Mouse (Mus musculus): ENCODE measurements at regions not wholly inside any gene's neighbourhood (a gene's known extent, or its start where the extent isn't known, plus 50 kb on each side); places are given as distances from the start of the nearest gene placed in this dataset.

DNA sequence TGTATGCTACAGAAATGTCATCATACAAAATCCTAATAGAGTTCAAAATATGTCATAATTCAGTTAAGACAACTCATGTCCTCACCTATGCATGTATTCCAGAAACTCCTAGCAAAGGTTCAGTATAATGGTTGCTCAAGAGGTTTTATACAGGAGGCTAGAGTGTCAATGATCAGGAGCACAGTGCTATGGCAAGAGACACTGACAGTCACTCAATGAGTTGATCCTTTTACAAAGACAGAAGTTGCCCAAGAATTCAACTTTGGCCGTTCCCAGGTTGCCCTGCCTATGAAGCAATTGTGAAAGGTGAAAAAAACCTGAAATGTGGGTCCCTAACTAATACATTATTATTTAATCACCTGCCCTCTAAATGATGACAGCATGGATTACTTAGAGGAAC, 850.5 kb downstream of the Efna5 start:
- no peaks in the 10 kb centered on the region for H3K4me1 ChIP-seq (ENCODE audit: insufficient read depth)
- WGBS (ENCODE audit: insufficient replicate concordance): 71% methylated on average over 1 of the region's 1 CpGs
- DNase-seq: no peak

More for the DNA sequence above, 850.5 kb downstream of the Efna5 start:
- Histone ChIP-seq H3K4me2 (ENCODE audit: low read depth, low read length) (no peak overlapping the region), H3K4me3 (ENCODE audit: low read depth, low read length) (no peak overlapping the region), H3K27me3 (ENCODE audit: insufficient read depth, low read length) (no peaks in the 10 kb centered on the region), H3K27ac (ENCODE audit: low read depth) (no peak overlapping the region), H3K9me3 (ENCODE audit: low read length) (no peaks in the 10 kb centered on the region), H3K9ac (replicated peaks) (no peak overlapping the region), H3K36me3 (replicated peaks; ENCODE audit: insufficient read depth, low read length) (no peaks in the 10 kb centered on the region)
- TF ChIP-seq EP300 (IDR thresholded peaks at IDR 0.05; ENCODE audit: low read depth) (no peak), CTCF (IDR thresholded peaks at IDR 0.05; ENCODE audit: low read depth) (no peak)
- no peak for ATAC-seq

Data from liver, postnatal 0 days (tissue).